Mouse (Mus musculus) adrenal gland, adult 10 weeks (tissue): ENCODE data around the gene Mageb16. TPM values are rescaled to one million over a fixed set of nuclear protein-coding genes. Genes with fewer than 3 reads are reported as not detected.

Experiments
- polyA plus RNA-seq: library from polyadenylated mRNA; stranded (reverse); fragments of 350-450 nt; fragmentation: Illumina TruSeq; extraction: RNeasy Lipid Tissue Mini Kit (QIAGEN cat#74804); gene quantifications from one replicate; pipeline ENCODE4 v1.2.3, GENCODE M21; 2014; ENCODE audit warnings: low read depth, low replicate concordance

The Mageb16 gene
- not detected for polyA plus RNA-seq

DNA sequence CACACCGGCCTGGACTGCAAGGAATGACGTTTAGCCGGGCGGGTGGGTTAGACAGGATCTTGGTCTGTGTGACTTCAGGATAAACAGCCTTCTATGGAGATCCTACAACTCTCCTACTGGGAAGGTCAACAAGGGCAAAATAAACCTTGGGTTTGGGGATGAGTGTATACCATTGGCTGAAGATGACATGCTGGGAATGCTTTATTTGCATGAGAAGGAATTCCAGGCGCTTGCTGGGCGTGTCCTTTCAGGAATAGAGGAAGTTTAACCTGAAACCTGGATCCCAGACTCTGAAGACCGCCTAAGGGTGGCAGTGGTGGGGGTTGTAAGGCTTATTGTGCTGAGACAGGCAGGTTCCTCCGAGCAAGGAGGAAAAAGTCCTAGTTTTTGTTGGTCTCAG is at the start of gene Mageb16:
Mageb16 (minus strand) TSS at position 25 of the 400 bp plus-strand sequence.

Other genes with a start within 250 kb of the Mageb16 start
- gene Gm7173, start 154.2 kb downstream of the Mageb16 start, polyA plus RNA-seq: 1.7 TPM